Mouse (Mus musculus): ENCODE results near the gene Rin3. TPM values are rescaled to one million over a fixed set of nuclear protein-coding genes. Genes with fewer than 3 reads are reported as not detected.
A peak's percentile ranks its signal among the peaks of the same experiment; 100 is the strongest.

The Rin3 gene
- total and polyA plus RNA-seq, 2 experiments from 2014 or later: 4.6 to 13.4 TPM

DNA sequence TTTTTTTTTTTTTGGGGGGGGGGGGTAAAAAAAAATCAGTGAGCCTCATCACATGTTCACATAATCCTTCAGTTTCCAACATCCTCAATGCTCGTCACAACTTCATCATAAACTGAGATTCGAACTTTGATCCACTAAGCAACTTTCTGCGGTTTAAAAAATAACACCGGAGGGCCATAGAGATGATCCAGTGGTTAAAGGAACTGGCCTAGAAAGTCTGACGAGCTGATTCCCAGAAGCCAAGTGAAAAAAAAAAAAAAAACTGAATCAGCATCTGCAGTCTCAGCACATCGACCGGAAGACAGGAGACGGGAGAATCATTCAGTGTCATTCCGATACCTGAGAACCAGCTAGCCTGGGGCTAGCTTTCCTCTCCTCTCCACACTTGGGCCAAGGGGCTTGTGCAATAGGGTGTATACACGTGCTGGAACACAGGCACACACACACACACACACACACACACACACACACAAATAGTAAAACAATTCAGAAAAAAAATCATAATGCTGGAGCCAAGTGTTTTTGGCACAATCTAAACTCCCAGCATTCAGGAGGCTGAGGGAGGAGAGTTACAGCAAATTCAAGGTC is 154.2 kb downstream of the Rin3 start:
- ATAC-seq (ENCODE audit: insufficient read depth, low read depth) (no peak), DNase-seq (ENCODE audit: low spot score) (no peak)
- Histone ChIP-seq H3K36me3 (replicated peaks; ENCODE audit: control insufficient read depth, insufficient read depth, low read length) (no peaks in the 10 kb centered on the region), H3K4me3 (ENCODE audit: low read depth, low read length) (no peak overlapping the region), H3K9me3 (replicated peaks; ENCODE audit: control insufficient read depth, low read length) (no peaks in the 10 kb centered on the region), H3K9ac (replicated peaks; ENCODE audit: low read depth, low read length) (no peak overlapping the region), H3K27ac (ENCODE audit: low read depth) (peak overlapping the region; percentile 79), H3K27me3 (ENCODE audit: control insufficient read depth, insufficient read depth, low read length) (no peaks in the 10 kb centered on the region), H3K4me2 (ENCODE audit: low read depth, low read length) (peak overlapping the region; percentile 85; the same call in 1 of the 2 replicates), H3K4me1 (ENCODE audit: control insufficient read depth, insufficient read depth) (peaks cover 6% of the 10 kb centered on the region; the same call in 1 of the 2 replicates)
- no peak for TF ChIP-seq EP300 (IDR thresholded peaks at IDR 0.05; ENCODE audit: low read depth)
- TF ChIP-seq CTCF (IDR thresholded peaks at IDR 0.05; ENCODE audit: low read depth): no peak
- 53% methylated on average over 10 of the region's 10 CpGs for WGBS

DNA sequence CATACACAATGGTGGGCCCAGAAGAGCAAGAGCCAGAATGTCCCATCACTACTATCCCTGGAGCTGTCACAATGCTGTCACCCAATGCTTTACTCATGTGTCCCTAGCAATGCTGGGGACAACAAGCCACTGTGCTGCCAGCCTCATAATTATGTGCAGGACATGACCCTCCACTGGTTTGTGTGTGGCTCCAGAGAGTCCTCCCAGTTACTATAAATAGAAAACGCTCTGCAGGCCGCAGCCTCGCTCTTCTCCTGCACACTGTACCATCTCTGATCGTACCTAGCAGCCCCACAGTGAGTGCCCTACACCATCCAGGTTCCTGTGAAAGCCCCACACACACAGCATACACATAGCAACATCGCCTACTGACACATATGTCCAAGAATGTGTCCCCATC is 155.1 kb downstream of the Rin3 start:
- H3K27ac ChIP-seq (ENCODE audit: low read depth): peak overlapping the region; percentile 79
- 0 out of 2 replicates have a peak overlapping the region, but pooled peaks have one; percentile 81 for H3K4me3 ChIP-seq (ENCODE audit: low read depth, low read length)
- ATAC-seq (ENCODE audit: insufficient read depth, low read depth): peak; percentile 61
- no peaks in the 10 kb centered on the region for H3K9me3 ChIP-seq (replicated peaks; ENCODE audit: control insufficient read depth, low read length)
- peak overlapping the region; percentile 85 for H3K4me2 ChIP-seq (ENCODE audit: low read depth, low read length)
- no peaks in the 10 kb centered on the region for H3K36me3 ChIP-seq (replicated peaks; ENCODE audit: control insufficient read depth, insufficient read depth, low read length)
- H3K4me1 ChIP-seq (ENCODE audit: control insufficient read depth, insufficient read depth): peaks cover 6% of the 10 kb centered on the region; the same call in 1 of the 2 replicates
- H3K9ac ChIP-seq (replicated peaks; ENCODE audit: low read depth, low read length): no peak overlapping the region
- 31% methylated on average over 5 of the region's 5 CpGs for WGBS
- TF ChIP-seq EP300 (IDR thresholded peaks at IDR 0.05; ENCODE audit: low read depth): 0 out of 2 replicates have a peak, but pooled peaks have one; percentile 28
- TF ChIP-seq CTCF (IDR thresholded peaks at IDR 0.05; ENCODE audit: low read depth): no peak
- DNase-seq (ENCODE audit: low spot score): peak; percentile 83
- no peaks in the 10 kb centered on the region for H3K27me3 ChIP-seq (ENCODE audit: control insufficient read depth, insufficient read depth, low read length)

DNA sequence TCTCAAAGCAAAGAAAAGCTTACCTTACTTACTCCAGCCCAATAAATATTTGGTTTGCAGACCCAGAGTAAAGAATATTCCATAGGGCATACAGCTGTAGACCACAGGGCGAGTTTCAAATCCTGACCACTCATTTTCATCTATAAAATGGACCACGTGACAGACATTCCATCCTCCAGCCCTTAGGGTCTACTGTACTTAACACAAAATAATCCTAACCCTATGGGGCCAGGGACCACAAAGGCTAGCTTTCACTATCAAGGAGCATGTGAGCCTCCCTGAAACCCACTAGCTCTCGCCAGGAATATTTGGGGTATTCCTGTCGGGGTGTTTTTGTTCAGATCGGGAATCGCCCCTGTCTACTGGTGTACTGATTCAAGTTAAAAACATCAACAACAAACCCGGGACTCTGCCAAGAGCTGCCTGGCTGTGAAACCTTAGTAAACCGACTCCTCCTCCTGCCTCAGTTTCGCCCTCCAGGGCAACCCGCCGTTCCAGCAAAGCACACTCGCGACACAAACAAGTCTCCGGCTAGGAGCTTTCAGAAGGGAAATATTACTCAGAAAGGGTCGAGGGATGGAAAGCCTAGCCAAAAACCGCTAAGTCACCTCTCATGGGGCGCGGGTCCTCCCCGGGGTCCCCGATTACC is 156.3 kb downstream of the Rin3 start:
- H3K4me3 ChIP-seq (ENCODE audit: low read depth, low read length): peak overlapping the region; percentile 81
- no peaks in the 10 kb centered on the region for H3K27me3 ChIP-seq (ENCODE audit: control insufficient read depth, insufficient read depth, low read length)
- TF ChIP-seq EP300 (IDR thresholded peaks at IDR 0.05; ENCODE audit: low read depth) (no peak), CTCF (IDR thresholded peaks at IDR 0.05; ENCODE audit: low read depth) (no peak)
- WGBS: 2% methylated on average over 20 of the region's 20 CpGs
- peak overlapping the region; percentile 55 for H3K9ac ChIP-seq (replicated peaks; ENCODE audit: low read depth, low read length)
- ATAC-seq (ENCODE audit: insufficient read depth, low read depth) (no peak), DNase-seq (ENCODE audit: low spot score) (no peak)
- no peaks in the 10 kb centered on the region for H3K9me3 ChIP-seq (replicated peaks; ENCODE audit: control insufficient read depth, low read length)
- peaks cover 6% of the 10 kb centered on the region; the same call in 1 of the 2 replicates for H3K4me1 ChIP-seq (ENCODE audit: control insufficient read depth, insufficient read depth)
- peak overlapping the region; percentile 64 for H3K27ac ChIP-seq (ENCODE audit: low read depth)
- no peaks in the 10 kb centered on the region for H3K36me3 ChIP-seq (replicated peaks; ENCODE audit: control insufficient read depth, insufficient read depth, low read length)
- peak overlapping the region; percentile 85 for H3K4me2 ChIP-seq (ENCODE audit: low read depth, low read length)

DNA sequence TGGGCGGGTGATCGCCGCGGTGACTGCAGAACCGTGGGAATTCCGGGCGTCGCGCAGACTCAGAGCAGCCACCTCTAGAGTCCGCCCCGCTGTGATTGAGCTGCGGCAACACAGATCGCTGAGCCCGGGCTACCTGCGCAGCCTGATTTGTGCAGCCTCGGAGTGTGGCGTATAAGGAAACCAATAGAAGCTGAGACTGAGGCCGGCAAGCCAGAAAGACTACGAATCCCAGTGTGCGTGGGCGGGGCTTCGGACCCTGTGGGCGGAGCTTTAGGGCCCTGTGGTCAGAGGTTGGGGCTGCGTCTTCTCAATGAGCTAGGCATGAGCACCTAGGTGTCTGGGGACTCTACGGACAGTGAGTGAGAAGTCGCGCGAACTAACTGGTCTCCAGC is 156.8 kb downstream of the Rin3 start, which contains the start of gene Lgmn:
Gene Lgmn, minus strand, starts transcription at position 182 of the 392 bp plus-strand sequence.
- Histone ChIP-seq H3K27me3 (ENCODE audit: control insufficient read depth, insufficient read depth, low read length) (no peaks in the 10 kb centered on the region), H3K4me2 (ENCODE audit: low read depth, low read length) (peak within 1 kb of the TSS; percentile 85), H3K9me3 (replicated peaks; ENCODE audit: control insufficient read depth, low read length) (no peaks in the 10 kb centered on the region), H3K9ac (replicated peaks; ENCODE audit: low read depth, low read length) (peak within 1 kb of the TSS; percentile 55), H3K27ac (ENCODE audit: low read depth) (peak within 1 kb of the TSS; percentile 79), H3K4me3 (ENCODE audit: low read depth, low read length) (peak within 1 kb of the TSS; percentile 81), H3K36me3 (replicated peaks; ENCODE audit: control insufficient read depth, insufficient read depth, low read length) (no peaks in the 10 kb centered on the region), H3K4me1 (ENCODE audit: control insufficient read depth, insufficient read depth) (peaks cover 6% of the 10 kb centered on the region; the same call in 1 of the 2 replicates)
- WGBS: under 1% methylated on average over 28 of the region's 28 CpGs
- ATAC-seq (ENCODE audit: insufficient read depth, low read depth) (peak; percentile 98), DNase-seq (ENCODE audit: low spot score) (peak; percentile 98)
- TF ChIP-seq CTCF (IDR thresholded peaks at IDR 0.05; ENCODE audit: low read depth) (no peak), EP300 (IDR thresholded peaks at IDR 0.05; ENCODE audit: low read depth) (no peak)

Other genes starting within 250 kb of the Rin3 start
- 0.99 and 4.0 TPM in 2 replicates for gene Slc24a4, start 154.3 kb upstream of the Rin3 start, total RNA-seq (2014; rRNA removed; ENCODE audit: low replicate concordance)
- gene Slc24a4, start 154.3 kb upstream of the Rin3 start, polyA plus RNA-seq (2015; fragmentation: Nextera tagmentation; extraction: Ambion mirVana): 2.2 and 2.3 TPM in 2 replicates
- gene Lgmn, start 156.8 kb downstream of the Rin3 start, total RNA-seq (2014; rRNA removed; ENCODE audit: low replicate concordance): 97.7 and 118 TPM in 2 replicates
- gene Lgmn, start 156.8 kb downstream of the Rin3 start, polyA plus RNA-seq (2015; fragmentation: Nextera tagmentation; extraction: Ambion mirVana): 94.0 and 96.0 TPM in 2 replicates
- gene Golga5, start 186.1 kb downstream of the Rin3 start, total RNA-seq (2014; rRNA removed; ENCODE audit: low replicate concordance): 17.4 and 17.7 TPM in 2 replicates
- 23.5 and 24.0 TPM in 2 replicates for gene Golga5, start 186.1 kb downstream of the Rin3 start, polyA plus RNA-seq (2015; fragmentation: Nextera tagmentation; extraction: Ambion mirVana)